Mouse (Mus musculus): ENCODE results near the gene Casz1.

DNA sequence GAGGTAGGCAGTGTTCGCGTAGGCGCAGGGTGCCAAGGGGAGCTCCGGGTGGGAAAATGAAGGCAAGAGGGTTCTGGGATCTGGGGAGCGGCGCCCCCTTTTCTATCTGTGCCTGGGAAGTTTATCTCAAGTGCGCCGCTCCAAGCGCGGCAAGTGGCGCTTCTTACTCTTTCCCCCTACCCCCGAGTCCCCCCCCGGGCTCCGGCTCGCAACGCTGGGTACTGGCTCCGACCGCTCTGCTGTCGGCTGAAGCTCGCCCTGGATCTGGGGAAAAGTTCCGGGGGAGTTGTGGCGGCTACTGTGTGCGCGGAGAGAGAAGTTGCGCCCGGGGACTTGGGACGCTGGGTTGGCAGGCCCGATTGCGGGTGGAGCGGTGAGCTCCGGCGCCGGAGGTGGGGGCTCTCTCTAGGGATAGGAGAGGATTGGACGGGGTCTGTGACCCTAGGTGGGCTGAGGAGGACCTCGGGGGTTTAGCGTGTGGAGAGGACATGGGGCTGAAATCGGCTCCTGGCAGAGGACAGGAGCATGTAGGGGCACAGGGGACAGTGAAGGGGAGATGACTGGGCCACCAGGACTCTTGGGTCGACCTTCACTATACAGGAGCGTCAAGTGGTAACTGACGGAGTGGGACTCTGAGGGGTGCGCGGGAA is 1.1 kb downstream of the Casz1 start:
- TF ChIP-seq CTCF (IDR thresholded peaks at IDR 0.05) (no peak), EP300 (IDR thresholded peaks at IDR 0.05) (no peak)
